Mouse (Mus musculus): ENCODE measurements around the gene P3h3.
"Not testable (repeated sequence)": the region's sequence is repeated elsewhere in the genome, so short reads cannot be mapped to it uniquely, and the experiment has no call there.

Gene P3h3

GRCm38 (mm10) chr6:124834512-124835081 lies 23.0 kb downstream of the P3h3 start:
- DNase-seq (ENCODE audit: extremely low read depth, low read depth, low spot score): no peak

GRCm38 (mm10) chr6:124831649-124832048 lies 25.9 kb downstream of the P3h3 start:
- DNase-seq (ENCODE audit: extremely low read depth, low read depth, low spot score): no peak

DNA sequence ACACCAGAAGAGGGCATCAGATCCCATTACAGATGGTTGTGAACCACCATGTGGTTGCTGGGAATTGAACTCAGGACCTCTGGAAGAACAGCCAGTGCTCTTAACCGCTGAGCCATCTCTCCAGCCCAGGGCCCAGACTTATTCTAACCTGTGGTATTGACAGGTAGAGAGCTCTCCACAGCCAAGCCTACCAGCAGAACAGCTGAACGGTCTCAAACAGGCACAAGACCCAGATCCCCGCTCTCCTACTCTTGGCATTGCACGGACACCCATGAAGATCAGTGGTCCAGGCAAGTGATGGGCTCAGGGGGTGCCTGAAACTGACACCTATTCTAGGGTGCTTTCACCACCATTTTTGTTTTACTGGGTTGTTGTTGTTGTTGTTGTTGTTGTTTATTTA lies 26.4 kb downstream of the P3h3 start:
- not testable (repeated sequence) for DNase-seq (ENCODE audit: extremely low read depth, low read depth, low spot score)

DNA sequence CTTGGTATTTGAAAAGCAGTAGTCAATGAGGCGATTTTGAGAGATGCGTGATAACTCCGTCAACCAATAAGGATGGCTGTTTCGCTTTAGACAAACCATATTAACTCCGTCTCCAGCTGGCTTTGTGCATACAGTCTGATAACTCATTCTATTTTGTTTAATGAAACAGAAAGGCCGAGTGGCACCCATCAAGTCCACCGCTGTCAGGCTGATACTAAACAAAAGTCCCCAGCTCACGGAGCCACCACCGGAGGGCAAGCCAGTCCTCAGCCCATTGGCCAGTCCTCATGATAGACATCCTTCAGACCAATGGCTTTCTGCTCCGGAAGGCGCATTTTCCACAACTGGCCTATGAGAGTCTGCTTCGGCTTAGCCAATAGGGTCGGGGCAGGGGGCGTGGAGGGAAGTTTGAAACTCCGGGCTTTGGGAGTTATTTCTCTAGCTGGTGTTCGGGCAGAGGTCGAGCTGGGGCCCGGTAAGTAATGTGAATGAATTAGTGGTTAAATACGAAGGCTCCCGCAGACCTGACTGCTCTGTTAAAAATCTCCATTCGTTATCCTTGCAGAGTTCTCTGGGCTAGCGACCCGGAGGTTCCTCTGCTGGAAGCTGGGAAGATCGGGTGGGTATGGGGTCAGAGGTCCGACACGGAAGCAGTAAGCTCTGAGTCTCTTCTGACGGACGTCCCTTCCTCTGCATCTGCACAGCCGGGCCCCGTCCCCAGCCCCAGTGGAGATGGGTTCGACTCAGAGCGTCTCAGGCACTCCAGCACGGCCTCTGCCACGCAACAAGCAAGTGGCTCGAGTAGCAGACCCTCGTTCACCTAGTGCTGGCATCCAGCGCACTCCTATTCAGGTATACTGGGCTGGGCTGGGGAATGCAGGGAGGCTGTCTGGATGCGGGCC lies 27.5 kb downstream of the P3h3 start:
- DNase-seq (ENCODE audit: extremely low read depth, low read depth, low spot score): peak; percentile 84

GRCm38 (mm10) chr6:124828868-124829798 lies 28.4 kb downstream of the P3h3 start, which contains the start of the genes Usp5 and Cdca3:
Gene Usp5, minus strand, starts transcription at chr6:124829484.
Gene Cdca3, plus strand, starts transcription at chr6:124829547.
- DNase-seq (ENCODE audit: extremely low read depth, low read depth, low spot score): peak; percentile 99

- no peak for DNase-seq (ENCODE audit: extremely low read depth, low read depth, low spot score)
These were observed 29.4 kb downstream of the P3h3 start for GRCm38 (mm10) chr6:124828101-124828592.

- DNase-seq (ENCODE audit: extremely low read depth, low read depth, low spot score): no peak
These were observed 35.5 kb downstream of the P3h3 start for GRCm38 (mm10) chr6:124822049-124822448.

GRCm38 (mm10) chr6:124820891-124821290 lies 36.7 kb downstream of the P3h3 start:
- DNase-seq (ENCODE audit: extremely low read depth, low read depth, low spot score): no peak

DNA sequence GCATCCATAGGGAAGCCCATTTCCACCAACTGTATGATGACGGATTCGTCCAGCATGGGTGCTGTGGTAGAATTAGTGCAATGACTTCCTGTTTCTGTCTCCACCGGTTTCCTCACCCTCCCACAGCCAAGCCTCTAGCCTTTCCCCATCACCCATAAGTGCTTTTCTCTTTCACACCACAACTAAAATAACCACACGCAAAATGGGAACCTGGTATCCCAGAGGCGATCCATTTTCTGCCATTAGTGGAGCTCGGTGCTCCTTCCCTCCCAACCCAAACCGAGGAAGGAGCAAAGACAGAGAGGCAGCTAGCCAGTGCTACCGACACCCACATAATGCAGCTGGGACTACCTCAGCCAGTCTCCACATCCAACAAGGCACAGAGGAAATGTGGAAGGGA lies 39.6 kb downstream of the P3h3 start:
- DNase-seq (ENCODE audit: extremely low read depth, low read depth, low spot score): no peak

GRCm38 (mm10) chr6:124817563-124817962 lies 40.0 kb downstream of the P3h3 start:
- no peak for DNase-seq (ENCODE audit: extremely low read depth, low read depth, low spot score)

- DNase-seq (ENCODE audit: extremely low read depth, low read depth, low spot score): no peak
These were observed 40.4 kb downstream of the P3h3 start for GRCm38 (mm10) chr6:124817125-124817524.

- no peak for DNase-seq (ENCODE audit: extremely low read depth, low read depth, low spot score)
These were observed 40.9 kb downstream of the P3h3 start for GRCm38 (mm10) chr6:124816611-124817010.

GRCm38 (mm10) chr6:124814858-124815774 lies 42.4 kb downstream of the P3h3 start:
- no peak for DNase-seq (ENCODE audit: extremely low read depth, low read depth, low spot score)

GRCm38 (mm10) chr6:124814448-124814847 lies 43.1 kb downstream of the P3h3 start:
- DNase-seq (ENCODE audit: extremely low read depth, low read depth, low spot score): no peak

- no peak for DNase-seq (ENCODE audit: extremely low read depth, low read depth, low spot score)
These were observed 43.6 kb downstream of the P3h3 start, which contains the start of gene Tpi1 for GRCm38 (mm10) chr6:124813933-124814332. Gene Tpi1, minus strand, starts transcription at chr6:124814296.

DNA sequence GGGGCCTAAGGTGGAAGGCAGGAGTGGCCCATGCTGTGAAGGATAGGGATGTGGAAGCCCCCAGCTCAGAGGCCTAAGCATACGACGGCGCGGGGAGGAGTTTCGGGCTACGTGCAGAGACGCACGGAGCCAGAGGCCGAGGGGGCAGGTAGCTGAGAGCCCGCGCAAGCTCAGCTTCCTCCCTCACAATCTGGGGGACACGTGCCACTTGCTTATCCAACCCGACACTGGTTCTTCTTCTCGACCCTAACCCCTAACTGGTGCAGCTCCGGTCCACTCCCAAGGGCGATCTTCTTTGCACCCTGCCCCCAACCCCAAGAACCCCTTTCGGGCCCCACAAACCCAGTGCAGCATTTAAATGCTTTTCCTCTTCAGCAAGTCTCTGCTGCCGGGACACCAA lies 44.1 kb downstream of the P3h3 start:
- no peak for DNase-seq (ENCODE audit: extremely low read depth, low read depth, low spot score)

GRCm38 (mm10) chr6:124812848-124813247 lies 44.7 kb downstream of the P3h3 start:
- DNase-seq (ENCODE audit: extremely low read depth, low read depth, low spot score): no peak

DNA sequence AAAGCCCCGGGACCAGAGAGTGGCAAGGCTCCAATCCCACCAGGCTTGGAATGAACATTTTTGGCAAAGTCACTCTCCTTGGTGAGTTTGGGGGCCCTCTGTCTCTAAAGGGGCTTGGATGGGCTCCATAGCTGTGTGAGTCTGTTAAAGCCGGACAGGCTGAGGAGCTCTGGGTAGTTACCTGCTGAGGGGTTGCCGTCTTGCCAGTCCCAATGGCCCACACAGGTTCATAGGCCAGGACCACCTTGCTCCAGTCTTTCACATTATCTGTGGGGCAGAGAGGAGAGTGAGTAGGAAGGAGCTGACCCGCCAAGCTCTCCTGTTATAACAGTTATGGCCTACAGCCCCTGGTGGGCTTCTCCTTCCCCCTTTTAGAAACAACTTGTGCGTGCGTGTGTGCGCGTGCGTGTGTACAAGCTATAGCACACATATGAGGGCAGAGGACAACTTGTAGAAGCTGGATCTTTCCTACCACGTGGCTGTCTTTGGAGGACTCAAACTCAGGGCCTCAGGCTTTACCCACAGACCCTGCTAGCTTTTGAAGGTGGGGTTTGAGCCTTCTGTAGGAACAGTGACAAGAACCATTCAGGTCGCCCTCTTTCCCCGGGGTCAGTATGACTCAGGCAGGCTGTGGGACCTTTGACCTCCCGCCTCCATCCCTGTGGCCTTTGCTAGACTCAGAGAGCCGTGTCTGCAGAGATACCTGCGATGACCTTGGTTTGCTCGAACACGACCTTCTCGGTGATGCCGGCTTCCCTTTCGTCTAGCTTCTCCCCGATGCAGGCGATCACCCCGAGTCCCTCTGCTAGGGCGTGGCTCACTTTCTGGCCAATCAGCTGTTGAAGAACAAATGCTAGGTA lies 45.6 kb downstream of the P3h3 start:
- no peak for DNase-seq (ENCODE audit: extremely low read depth, low read depth, low spot score)

DNA sequence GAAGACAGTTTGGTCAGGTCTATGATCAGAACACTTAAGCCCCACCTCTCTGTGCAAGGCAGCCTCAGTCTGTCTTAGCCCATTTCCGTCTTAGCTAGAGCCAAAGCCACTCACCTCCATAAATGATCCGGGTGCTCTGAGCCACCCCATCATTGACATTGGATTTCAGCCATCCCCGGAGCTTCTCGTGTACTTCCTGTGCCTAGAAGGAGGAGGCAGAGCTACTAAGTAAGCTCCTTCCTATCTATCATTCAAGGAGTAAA lies 46.2 kb downstream of the P3h3 start:
- DNase-seq (ENCODE audit: extremely low read depth, low read depth, low spot score): no peak

Measured in fat pad, adult 2 months (tissue).